In the genomic region with DNA sequence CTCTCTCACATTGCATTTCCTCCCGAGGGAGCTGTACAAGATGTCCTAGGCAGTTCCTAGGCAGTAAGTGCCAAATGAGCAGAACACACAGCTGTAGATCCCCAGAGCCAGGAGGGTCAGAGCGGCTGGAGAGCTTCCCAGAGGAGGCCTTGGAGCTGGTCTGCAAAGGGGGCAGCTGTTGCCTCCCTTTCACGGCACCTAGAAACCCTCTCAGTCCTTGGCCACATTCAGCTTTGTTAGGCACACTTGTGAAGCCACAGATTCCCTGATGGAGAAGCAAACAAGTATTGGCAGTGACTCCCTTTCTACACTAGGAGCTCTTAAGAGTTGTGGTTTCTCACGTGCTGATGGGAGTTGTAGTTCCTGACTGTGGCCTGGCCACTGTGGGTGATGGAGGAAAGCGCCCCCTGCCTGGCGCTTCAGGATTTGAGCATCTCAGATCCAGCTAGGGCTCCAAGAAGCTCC, we compare ENCODE assay signal across 9 mouse cellular contexts. TPM values are rescaled to one million over a fixed set of nuclear protein-coding genes. Genes with fewer than 3 reads are reported as not detected.
DNase-seq lines count a peak whose midpoint lies in the region; ATAC-seq and TF ChIP-seq lines count a peak whose summit lies in the region.
"Had no signal": no experiment of that assay in that cellular context is flagged by ENCODE, and none has a peak within 500 bp of the region (broad histone marks: within the 10 kb centered on the region; RNA-seq: fewer than 3 reads in every experiment).

No protein-coding gene starts in this region.

- WGBS in cerebellum, adult 2 months: 12% methylated on average over 6 of the region's 6 CpGs
- WGBS in hindbrain, embryonic 13.5 days: 18% methylated on average over 6 of the region's 6 CpGs
- 18% methylated on average over 6 of the region's 6 CpGs for WGBS in lung, postnatal 0 days

- no peak for TF ChIP-seq EP300 in MEL (IDR thresholded peaks at IDR 0.05; ENCODE audit: low read depth in 1 of 2, low read length in 2 of 2)
- peak; percentile 49; the same call in 1 of the 2 replicates for TF ChIP-seq EP300 in lung, postnatal 0 days (IDR thresholded peaks at IDR 0.05)

- peaks cover 0 to 5% of the 10 kb centered on the region in 2 experiments; a peak in 2 of 4 replicates for H3K36me3 ChIP-seq in MEL (ENCODE audit: control insufficient read depth in 1 of 2, insufficient read depth in 2 of 2, low read length in 2 of 2)
- peaks cover 16% of the 10 kb centered on the region for H3K36me3 ChIP-seq in hindbrain, embryonic 13.5 days
- no peaks in the 10 kb centered on the region for H3K36me3 ChIP-seq in lung, postnatal 0 days (ENCODE audit: insufficient read depth, low read length)

- no peak overlapping the region for H3K4me3 ChIP-seq in MEL (ENCODE audit: control insufficient read depth in 1 of 2, insufficient read depth in 1 of 2, low read depth in 2 of 2, low read length in 2 of 2)
- no peak overlapping the region for H3K4me3 ChIP-seq in cerebellum, adult 2 months (replicated peaks; ENCODE audit: insufficient read depth, low read depth, low read length)
- H3K4me3 ChIP-seq in hindbrain, embryonic 13.5 days: no peak overlapping the region
- no peak overlapping the region for H3K4me3 ChIP-seq in lung, postnatal 0 days (ENCODE audit: low read depth, low read length)
- H3K4me3 ChIP-seq: megakaryocyte, embryonic 14.5 days had no signal

- peak; percentile 90 for DNase-seq in MEL (ENCODE audit: low read depth, low spot score)
- peak; percentile 81 to 84 for DNase-seq in cerebellum, adult 2 months
- DNase-seq in frontal cortex, postnatal 10 days (ENCODE audit: low spot score in 2 of 2): peak; percentile 80 to 83
- peak; percentile 77 to 82 for DNase-seq in layer of hippocampus, postnatal 10 days (ENCODE audit: low spot score in 2 of 2)
- DNase-seq in lung, postnatal 0 days (ENCODE audit: low spot score): peak; percentile 97
- DNase-seq in ovary, postnatal 36 days (ENCODE audit: low spot score): peak; percentile 77
- DNase-seq in thymus, postnatal 25 days: peak; percentile 70

- no peak for TF ChIP-seq POLR2A in MEL (IDR thresholded peaks at IDR 0.05; ENCODE audit: control insufficient read depth in 1 of 2, insufficient read depth in 1 of 2, low read depth in 1 of 2, low read length in 2 of 2, poor library complexity in 1 of 2)
- no peak for TF ChIP-seq POLR2A in cerebellum, adult 2 months (IDR thresholded peaks at IDR 0.05; ENCODE audit: borderline replicate concordance, insufficient read depth, low read length)

- no peak overlapping the region for H3K9ac ChIP-seq in MEL (ENCODE audit: control insufficient read depth, low read depth, low read length, poor library complexity, severe bottlenecking)
- H3K9ac ChIP-seq in hindbrain, embryonic 13.5 days: peak overlapping the region; percentile 61; the same call in 1 of the 2 replicates
- no peak overlapping the region for H3K9ac ChIP-seq in lung, postnatal 0 days (replicated peaks; ENCODE audit: low read depth)

- H3K27ac ChIP-seq in MEL (ENCODE audit: control insufficient read depth, low read depth, low read length): no peak overlapping the region
- no peak overlapping the region; the same call in 1 of the 2 replicates for H3K27ac ChIP-seq in cerebellum, adult 2 months (ENCODE audit: insufficient read depth, low read length)
- H3K27ac ChIP-seq in hindbrain, embryonic 13.5 days: peak overlapping the region; percentile 85
- peak overlapping the region; percentile 60 for H3K27ac ChIP-seq in lung, postnatal 0 days (ENCODE audit: low read length)

- no peaks in the 10 kb centered on the region for H3K27me3 ChIP-seq in MEL (ENCODE audit: control insufficient read depth in 1 of 2, insufficient read depth in 2 of 2, low read length in 2 of 2)
- H3K27me3 ChIP-seq in cerebellum, adult 2 months (ENCODE audit: control insufficient read depth, insufficient read depth, low read length): no peaks in the 10 kb centered on the region
- no peaks in the 10 kb centered on the region for H3K27me3 ChIP-seq in hindbrain, embryonic 13.5 days
- H3K27me3 ChIP-seq in lung, postnatal 0 days (replicated peaks; ENCODE audit: insufficient read depth, low read length): no peaks in the 10 kb centered on the region

- H3K4me2 ChIP-seq in hindbrain, embryonic 13.5 days: no peak overlapping the region
- H3K4me2 ChIP-seq in lung, postnatal 0 days (replicated peaks; ENCODE audit: low read depth, low read length): no peak overlapping the region

- peak; percentile 65 for ATAC-seq in hindbrain, embryonic 13.5 days (ENCODE audit: low FRiP score)
- peak; percentile 94 for ATAC-seq in lung, postnatal 0 days

- H3K79me2 ChIP-seq in MEL (ENCODE audit: control insufficient read depth, insufficient read depth, low read length, poor library complexity): no peaks in the 10 kb centered on the region

- peak; percentile 68 to 94 (median 85) for TF ChIP-seq CTCF in MEL (IDR thresholded peaks at IDR 0.05 in 2 of 3, conservative IDR thresholded peaks at IDR 0.05 in 1 of 3; ENCODE audit: control insufficient read depth in 1 of 3, insufficient read depth in 1 of 3, low read depth in 2 of 3, low read length in 3 of 3, poor library complexity in 1 of 3, severe bottlenecking in 1 of 3)
- peak; percentile 84 for TF ChIP-seq CTCF in cerebellum, adult 2 months (IDR thresholded peaks at IDR 0.05; ENCODE audit: borderline replicate concordance, insufficient read depth, low read depth, low read length)
- peak; percentile 89 for TF ChIP-seq CTCF in lung, postnatal 0 days (IDR thresholded peaks at IDR 0.05)

- TF ChIP-seq RAD21 in MEL (IDR thresholded peaks at IDR 0.05; ENCODE audit: low read depth, low read length): peak; percentile 46

- H3K4me1 ChIP-seq in MEL (ENCODE audit: control insufficient read depth in 1 of 2, insufficient read depth in 2 of 2, low read length in 2 of 2): peaks cover 3 to 9% of the 10 kb centered on the region in 2 experiments; a peak in 3 of 4 replicates
- H3K4me1 ChIP-seq in cerebellum, adult 2 months (ENCODE audit: control insufficient read depth, insufficient read depth, low read length): peaks cover 39% of the 10 kb centered on the region
- H3K4me1 ChIP-seq in hindbrain, embryonic 13.5 days (replicated peaks): peaks cover 78% of the 10 kb centered on the region
- H3K4me1 ChIP-seq in lung, postnatal 0 days (ENCODE audit: insufficient read depth, low read depth, low read length): peaks cover 6% of the 10 kb centered on the region; the same call in 1 of the 2 replicates

- no peaks in the 10 kb centered on the region for H3K9me3 ChIP-seq in MEL (replicated peaks; ENCODE audit: insufficient read depth, low read length)
- no peaks in the 10 kb centered on the region for H3K9me3 ChIP-seq in hindbrain, embryonic 13.5 days
- no peaks in the 10 kb centered on the region for H3K9me3 ChIP-seq in lung, postnatal 0 days (ENCODE audit: low read length)
- H3K9me3 ChIP-seq: megakaryocyte, embryonic 14.5 days had no signal

TF ChIP-seq in MEL, 35 proteins besides CTCF, POLR2A, EP300 and RAD21:
- no peak for TF ChIP-seq MAZ (IDR thresholded peaks at IDR 0.05; ENCODE audit: low read depth, low read length)
- no peak for TF ChIP-seq GATA1 (IDR thresholded peaks at IDR 0.05; ENCODE audit: low read depth, low read length)
- TF ChIP-seq TCF12 (IDR thresholded peaks at IDR 0.05; ENCODE audit: low read depth, low read length): no peak
- TF ChIP-seq BHLHE40 (IDR thresholded peaks at IDR 0.05; ENCODE audit: borderline replicate concordance, low read depth, low read length): peak; percentile 81; the same call in 1 of the 2 replicates
- TF ChIP-seq TBP (IDR thresholded peaks at IDR 0.05; ENCODE audit: low read depth, low read length): no peak
- peak; percentile 97 for TF ChIP-seq HCFC1 (IDR thresholded peaks at IDR 0.05; ENCODE audit: low read depth, low read length)
- TF ChIP-seq KAT2A (conservative IDR thresholded peaks at IDR 0.05; ENCODE audit: low read depth, low read length): no peak; the same call in 1 of the 2 replicates
- TF ChIP-seq SMC3 (IDR thresholded peaks at IDR 0.05; ENCODE audit: low read depth, low read length): peak; percentile 74
- TF ChIP-seq USF2 (IDR thresholded peaks at IDR 0.05; ENCODE audit: borderline replicate concordance in 1 of 2, insufficient read depth in 1 of 2, low read depth in 1 of 2, low read length in 2 of 2): no peak
- no peak for TF ChIP-seq CHD2 (IDR thresholded peaks at IDR 0.05; ENCODE audit: low read length)
- no peak for TF ChIP-seq ZKSCAN1 (IDR thresholded peaks at IDR 0.05; ENCODE audit: low read depth, low read length)
- no peak for TF ChIP-seq E2F4 (IDR thresholded peaks at IDR 0.05; ENCODE audit: borderline replicate concordance, low read depth, low read length)
- no peak for TF ChIP-seq MXI1 (IDR thresholded peaks at IDR 0.05; ENCODE audit: low read depth, low read length)
- TF ChIP-seq ZC3H11A (IDR thresholded peaks at IDR 0.05; ENCODE audit: low read depth, low read length): no peak

RNA-seq across cellular contexts. Expression of gene Nrxn2, which starts 33.5 kb away (rescaled TPM):
- 0.07 and 0.39 TPM in 2 replicates for total RNA-seq in MEL (2012; rRNA removed)
- polyA plus RNA-seq in MEL (2012; ENCODE audit: insufficient read depth in 1 of 2, insufficient read length in 2 of 2, low read depth in 1 of 2, low replicate concordance in 2 of 2, missing spikeins in 1 of 2): under 1 TPM in 1 of 2 experiments, not detected in 1; 0.42 TPM
- 420 and 504 TPM in 2 replicates for polyA plus RNA-seq in cerebellum, adult 2 months (2012; rRNA removed)
- polyA plus RNA-seq in hindbrain, embryonic 13.5 days (2015; fragmentation: Nextera tagmentation; extraction: Ambion mirVana): 23.5 and 27.7 TPM in 2 replicates
- 100 to 1,000 TPM; 683 to 691 TPM for total RNA-seq in layer of hippocampus, postnatal 10 days (2021)
- 3.8 and 4.7 TPM in 2 replicates for polyA plus RNA-seq in lung, postnatal 0 days (2015; fragmentation: Nextera tagmentation; extraction: Ambion mirVana)

RNA-seq across cellular contexts. Expression of gene Rasgrp2, which starts 52.9 kb away (rescaled TPM):
- 176 TPM in 2 replicates for total RNA-seq in MEL (2012; rRNA removed)
- 100 to 1,000 TPM in 1 of 2 experiments, not detected in 1; 233 TPM for polyA plus RNA-seq in MEL (2012; ENCODE audit: insufficient read depth in 1 of 2, insufficient read length in 2 of 2, low read depth in 1 of 2, low replicate concordance in 2 of 2, missing spikeins in 1 of 2)
- 78.5 and 90.1 TPM in 2 replicates for polyA plus RNA-seq in cerebellum, adult 2 months (2012; rRNA removed)
- polyA plus RNA-seq in hindbrain, embryonic 13.5 days (2015; fragmentation: Nextera tagmentation; extraction: Ambion mirVana): 42.0 and 43.2 TPM in 2 replicates
- 10 to 100 TPM; 93.5 to 99.9 TPM for total RNA-seq in layer of hippocampus, postnatal 10 days (2021)
- polyA plus RNA-seq in lung, postnatal 0 days (2015; fragmentation: Nextera tagmentation; extraction: Ambion mirVana): 99.2 and 128 TPM in 2 replicates

Comparison
In these comparisons a context has a peak if more than half of its experiments do, and no peak if none do; other contexts are left out.
1. H3K27ac ChIP-seq: peak in hindbrain, embryonic 13.5 days (single experiment) and lung, postnatal 0 days (single experiment); none in MEL (single experiment) and cerebellum, adult 2 months (single experiment).
2. RNA of gene Nrxn2, which starts 33.5 kb away (polyA plus RNA-seq): 420 to 504 TPM in cerebellum, adult 2 months; 23.5 to 27.7 TPM in hindbrain, embryonic 13.5 days, 3.8 to 4.7 TPM in lung, postnatal 0 days and 0.42 TPM in MEL; every median in the first group is over 10 times any median in the second.
3. Peak in every context shown above with its lines, with median percentiles within 50 percentile points of each other: DNase-seq and CTCF ChIP-seq.